Mouse (Mus musculus): ENCODE results near the gene Slc9a5.

Gene Slc9a5

GRCm38 (mm10) chr8:105348450-105349095, at the start of gene Slc9a5:
TSS of gene Slc9a5 (plus strand) at chr8:105348843.
- peak; percentile 81 for DNase-seq (ENCODE audit: low read depth, low spot score)

GRCm38 (mm10) chr8:105299962-105300361, 48.7 kb upstream of the Slc9a5 start:
- DNase-seq (ENCODE audit: low read depth, low spot score): no peak

GRCm38 (mm10) chr8:105303396-105303795, 45.2 kb upstream of the Slc9a5 start:
- DNase-seq (ENCODE audit: low read depth, low spot score): peak; percentile 62

- peak; percentile 70 for DNase-seq (ENCODE audit: low read depth, low spot score)
Observed at GRCm38 (mm10) chr8:105303874-105304273, 44.8 kb upstream of the Slc9a5 start.

- DNase-seq (ENCODE audit: low read depth, low spot score): peak; percentile 49
Observed at GRCm38 (mm10) chr8:105304325-105305210, 44.1 kb upstream of the Slc9a5 start.

- peak; percentile 15 for DNase-seq (ENCODE audit: low read depth, low spot score)
Observed at GRCm38 (mm10) chr8:105305211-105306145, 43.2 kb upstream of the Slc9a5 start, which contains the start of gene Elmo3. TSS of gene Elmo3 (plus strand) at chr8:105305601.

GRCm38 (mm10) chr8:105306146-105306691, 42.4 kb upstream of the Slc9a5 start:
- no peak for DNase-seq (ENCODE audit: low read depth, low spot score)

- DNase-seq (ENCODE audit: low read depth, low spot score): no peak
Observed at GRCm38 (mm10) chr8:105307670-105308069, 41.0 kb upstream of the Slc9a5 start.

- no peak for DNase-seq (ENCODE audit: low read depth, low spot score)
Observed at GRCm38 (mm10) chr8:105308428-105308827, 40.2 kb upstream of the Slc9a5 start.

- no peak for DNase-seq (ENCODE audit: low read depth, low spot score)
Observed at GRCm38 (mm10) chr8:105309142-105309847, 39.3 kb upstream of the Slc9a5 start.

GRCm38 (mm10) chr8:105310118-105310517, 38.5 kb upstream of the Slc9a5 start:
- DNase-seq (ENCODE audit: low read depth, low spot score): no peak

GRCm38 (mm10) chr8:105311718-105312117, 36.9 kb upstream of the Slc9a5 start:
- no peak for DNase-seq (ENCODE audit: low read depth, low spot score)

GRCm38 (mm10) chr8:105312891-105313481, 35.7 kb upstream of the Slc9a5 start:
- no peak for DNase-seq (ENCODE audit: low read depth, low spot score)

GRCm38 (mm10) chr8:105313622-105314402, 34.8 kb upstream of the Slc9a5 start:
- DNase-seq (ENCODE audit: low read depth, low spot score): no peak

GRCm38 (mm10) chr8:105315073-105315769, 33.4 kb upstream of the Slc9a5 start:
- DNase-seq (ENCODE audit: low read depth, low spot score): no peak

- DNase-seq (ENCODE audit: low read depth, low spot score): no peak
Observed at GRCm38 (mm10) chr8:105317941-105318340, 30.7 kb upstream of the Slc9a5 start.

- no peak for DNase-seq (ENCODE audit: low read depth, low spot score)
Observed at GRCm38 (mm10) chr8:105318662-105319190, 29.9 kb upstream of the Slc9a5 start.

GRCm38 (mm10) chr8:105323183-105323582, 25.5 kb upstream of the Slc9a5 start:
- DNase-seq (ENCODE audit: low read depth, low spot score): no peak

All from 3T3-L1 (cell line).